Mouse (Mus musculus): ENCODE data around the gene Lhfp. TPM values are rescaled to one million over a fixed set of nuclear protein-coding genes. Genes with fewer than 3 reads are reported as not detected.

The Lhfp gene
- polyA plus RNA-seq, 1 experiment, result 33.0 TPM

- no peaks in the 10 kb centered on the region for H3K36me3 ChIP-seq (ENCODE audit: control insufficient read depth, insufficient read depth)
- no peaks in the 10 kb centered on the region for H3K79me3 ChIP-seq (ENCODE audit: low read depth)
- peaks cover 16% of the 10 kb centered on the region for H3K79me2 ChIP-seq (ENCODE audit: control insufficient read depth, insufficient read depth)
- H3ac ChIP-seq (ENCODE audit: control insufficient read depth, insufficient read length, low read depth), result no peak overlapping the region
- no peak overlapping the region for H3K4me3 ChIP-seq (ENCODE audit: insufficient read depth, poor library complexity, severe bottlenecking)
- TF ChIP-seq MYOD1 (IDR thresholded peaks at IDR 0.05; ENCODE audit: control insufficient read depth, insufficient read length, low read depth) (no peak), MYOG (IDR thresholded peaks at IDR 0.05; ENCODE audit: control insufficient read depth, extremely low read depth, insufficient read length) (no peak), USF1 (IDR thresholded peaks at IDR 0.05; ENCODE audit: low read depth) (no peak), MAX (IDR thresholded peaks at IDR 0.05) (no peak), CEBPB (IDR thresholded peaks at IDR 0.05; ENCODE audit: low read depth) (no peak), CTCF (IDR thresholded peaks at IDR 0.05; ENCODE audit: control insufficient read depth, insufficient read depth, insufficient read length) (no peak), FOSL1 (IDR thresholded peaks at IDR 0.05; ENCODE audit: insufficient read depth, low read length, poor library complexity, severe bottlenecking) (no peak)
- no peaks in the 10 kb centered on the region for H3K27me3 ChIP-seq (ENCODE audit: control insufficient read depth, insufficient read depth, insufficient read length)
These were observed 59.5 kb downstream of the Lhfp start for GRCm38 (mm10) chr3:53100803-53101202.

GRCm38 (mm10) chr3:53101711-53102110, 60.4 kb downstream of the Lhfp start:
- Histone ChIP-seq H3ac (ENCODE audit: control insufficient read depth, insufficient read length, low read depth) (no peak overlapping the region), H3K79me2 (ENCODE audit: control insufficient read depth, insufficient read depth) (peaks cover 9% of the 10 kb centered on the region), H3K36me3 (ENCODE audit: control insufficient read depth, insufficient read depth) (no peaks in the 10 kb centered on the region), H3K4me3 (ENCODE audit: insufficient read depth, poor library complexity, severe bottlenecking) (no peak overlapping the region), H3K27me3 (ENCODE audit: control insufficient read depth, insufficient read depth, insufficient read length) (no peaks in the 10 kb centered on the region), H3K79me3 (ENCODE audit: low read depth) (no peaks in the 10 kb centered on the region)
- TF ChIP-seq FOSL1 (IDR thresholded peaks at IDR 0.05; ENCODE audit: insufficient read depth, low read length, poor library complexity, severe bottlenecking) (no peak), USF1 (IDR thresholded peaks at IDR 0.05; ENCODE audit: low read depth) (no peak), MYOD1 (IDR thresholded peaks at IDR 0.05; ENCODE audit: control insufficient read depth, insufficient read length, low read depth) (no peak), MAX (IDR thresholded peaks at IDR 0.05) (no peak), MYOG (IDR thresholded peaks at IDR 0.05; ENCODE audit: control insufficient read depth, extremely low read depth, insufficient read length) (no peak), CTCF (IDR thresholded peaks at IDR 0.05; ENCODE audit: control insufficient read depth, insufficient read depth, insufficient read length) (no peak), CEBPB (IDR thresholded peaks at IDR 0.05; ENCODE audit: low read depth) (no peak)

- Histone ChIP-seq H3K79me3 (ENCODE audit: low read depth) (no peaks in the 10 kb centered on the region), H3K36me3 (ENCODE audit: control insufficient read depth, insufficient read depth) (no peaks in the 10 kb centered on the region)
- TF ChIP-seq CEBPB (IDR thresholded peaks at IDR 0.05; ENCODE audit: low read depth) (no peak), MAX (IDR thresholded peaks at IDR 0.05) (no peak), FOSL1 (IDR thresholded peaks at IDR 0.05; ENCODE audit: insufficient read depth, low read length, poor library complexity, severe bottlenecking) (no peak), MYOG (IDR thresholded peaks at IDR 0.05; ENCODE audit: control insufficient read depth, extremely low read depth, insufficient read length) (no peak), MYOD1 (IDR thresholded peaks at IDR 0.05; ENCODE audit: control insufficient read depth, insufficient read length, low read depth) (no peak), CTCF (IDR thresholded peaks at IDR 0.05; ENCODE audit: control insufficient read depth, insufficient read depth, insufficient read length) (no peak), USF1 (IDR thresholded peaks at IDR 0.05; ENCODE audit: low read depth) (no peak)
These were observed 60.9 kb downstream of the Lhfp start for GRCm38 (mm10) chr3:53102131-53102756.

DNA sequence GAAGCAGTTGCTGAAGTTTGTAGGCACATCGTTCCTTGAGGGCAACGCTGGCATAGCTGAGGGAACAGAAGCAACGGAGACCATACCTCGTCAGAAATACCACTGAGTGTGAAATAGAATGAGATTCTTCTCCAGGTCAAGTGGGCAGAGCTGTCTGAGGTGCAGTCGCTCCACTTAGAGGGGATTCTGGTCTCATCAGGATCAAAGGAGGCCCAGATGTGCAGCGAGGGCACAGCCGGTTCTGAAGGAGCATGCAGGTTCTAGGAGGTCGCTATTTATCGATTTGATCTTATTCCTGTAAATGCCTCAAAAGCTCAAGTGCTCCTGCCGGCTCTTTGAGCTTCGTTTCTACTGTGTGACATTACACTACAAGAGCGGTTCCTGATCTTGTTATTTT, 61.4 kb downstream of the Lhfp start:
- TF ChIP-seq FOSL1 (IDR thresholded peaks at IDR 0.05; ENCODE audit: insufficient read depth, low read length, poor library complexity, severe bottlenecking) (no peak), MYOG (IDR thresholded peaks at IDR 0.05; ENCODE audit: control insufficient read depth, extremely low read depth, insufficient read length) (no peak), CEBPB (IDR thresholded peaks at IDR 0.05; ENCODE audit: low read depth) (no peak), MAX (IDR thresholded peaks at IDR 0.05) (no peak), USF1 (IDR thresholded peaks at IDR 0.05; ENCODE audit: low read depth) (no peak), CTCF (IDR thresholded peaks at IDR 0.05; ENCODE audit: control insufficient read depth, insufficient read depth, insufficient read length) (no peak), MYOD1 (IDR thresholded peaks at IDR 0.05; ENCODE audit: control insufficient read depth, insufficient read length, low read depth) (no peak)

More at GRCm38 (mm10) chr3:53102131-53102756, 60.9 kb downstream of the Lhfp start:
- Histone ChIP-seq H3K4me3 (ENCODE audit: insufficient read depth, poor library complexity, severe bottlenecking) (no peak overlapping the region), H3K27me3 (ENCODE audit: control insufficient read depth, insufficient read depth, insufficient read length) (no peaks in the 10 kb centered on the region), H3K79me2 (ENCODE audit: control insufficient read depth, insufficient read depth) (peaks cover 14% of the 10 kb centered on the region), H3ac (ENCODE audit: control insufficient read depth, insufficient read length, low read depth) (no peak overlapping the region)

DNA sequence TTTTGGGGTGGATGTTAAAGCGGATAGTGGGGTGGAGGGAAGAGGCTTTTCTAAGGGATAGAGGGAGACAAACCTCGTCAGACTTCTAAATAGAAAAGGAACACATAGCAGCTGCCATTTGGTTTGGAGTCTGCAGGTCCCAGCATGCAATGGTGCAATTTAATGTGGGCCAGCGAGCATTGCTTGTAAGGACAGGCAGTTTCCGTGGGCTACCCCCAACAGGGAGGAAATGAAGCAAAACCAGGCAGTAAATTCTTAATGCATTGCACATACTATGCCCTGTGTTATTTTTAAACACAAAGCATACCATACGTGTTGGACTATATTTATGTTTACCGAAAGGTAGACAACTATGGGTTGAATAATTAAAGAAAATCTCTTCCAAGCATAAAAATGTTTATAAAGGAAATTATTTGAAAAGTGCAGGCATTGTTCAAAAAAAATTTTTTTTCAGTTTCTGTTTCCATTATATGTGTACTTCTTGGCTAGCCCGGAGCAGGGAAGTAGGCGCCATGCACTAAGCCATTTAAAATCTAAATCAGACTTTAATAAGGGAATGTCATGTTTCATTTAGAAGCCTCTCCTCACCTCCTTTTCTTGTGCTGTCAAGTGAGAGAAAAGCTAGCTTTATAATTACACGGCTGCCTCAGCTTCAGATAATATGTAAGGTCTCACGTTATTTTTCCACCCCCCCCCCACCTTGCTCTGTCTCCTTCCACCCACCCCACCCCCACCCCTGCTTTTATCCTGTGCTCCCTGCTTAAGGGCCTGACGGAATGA, 67.5 kb downstream of the Lhfp start:
- peaks cover 15% of the 10 kb centered on the region for H3K79me2 ChIP-seq (ENCODE audit: control insufficient read depth, insufficient read depth)
- no peaks in the 10 kb centered on the region for H3K36me3 ChIP-seq (ENCODE audit: control insufficient read depth, insufficient read depth)
- H3ac ChIP-seq (ENCODE audit: control insufficient read depth, insufficient read length, low read depth), result no peak overlapping the region
- H3K27me3 ChIP-seq (ENCODE audit: control insufficient read depth, insufficient read depth, insufficient read length), result no peaks in the 10 kb centered on the region
- H3K4me3 ChIP-seq (ENCODE audit: insufficient read depth, poor library complexity, severe bottlenecking), result no peak overlapping the region
- TF ChIP-seq MYOD1 (IDR thresholded peaks at IDR 0.05; ENCODE audit: control insufficient read depth, insufficient read length, low read depth), result no peak
- TF ChIP-seq CEBPB (IDR thresholded peaks at IDR 0.05; ENCODE audit: low read depth), result no peak
- no peak for TF ChIP-seq FOSL1 (IDR thresholded peaks at IDR 0.05; ENCODE audit: insufficient read depth, low read length, poor library complexity, severe bottlenecking)
- TF ChIP-seq MAX (IDR thresholded peaks at IDR 0.05), result no peak
- TF ChIP-seq CTCF (IDR thresholded peaks at IDR 0.05; ENCODE audit: control insufficient read depth, insufficient read depth, insufficient read length), result no peak
- H3K79me3 ChIP-seq (ENCODE audit: low read depth), result peaks cover 3% of the 10 kb centered on the region

More for the DNA sequence above, 61.4 kb downstream of the Lhfp start:
- H3K4me3 ChIP-seq (ENCODE audit: insufficient read depth, poor library complexity, severe bottlenecking), result no peak overlapping the region
- no peaks in the 10 kb centered on the region for H3K36me3 ChIP-seq (ENCODE audit: control insufficient read depth, insufficient read depth)
- no peak overlapping the region for H3ac ChIP-seq (ENCODE audit: control insufficient read depth, insufficient read length, low read depth)
- H3K27me3 ChIP-seq (ENCODE audit: control insufficient read depth, insufficient read depth, insufficient read length), result no peaks in the 10 kb centered on the region
- H3K79me3 ChIP-seq (ENCODE audit: low read depth), result peaks cover under 1% of the 10 kb centered on the region
- H3K79me2 ChIP-seq (ENCODE audit: control insufficient read depth, insufficient read depth), result peaks cover 15% of the 10 kb centered on the region

Measured in C2C12 (cell line).